Mouse (Mus musculus) activated CD4-positive, CD25-positive, alpha-beta regulatory T cell (primary cell): ENCODE data around the gene Tmem101. TPM values are rescaled to one million over a fixed set of nuclear protein-coding genes. Genes with fewer than 3 reads are reported as not detected.

Source experiments
- polyA plus RNA-seq, 2 experiments: library from polyadenylated mRNA; unstranded; fragments of 100-300 nt; shearing (Covaris generic); gene quantifications; one replicate each; pipeline ENCODE4 v1.2.1; 2017

Tmem101 gene
- 10 to 100 TPM in 1 of 2 experiments, 1 to 10 TPM in 1; 4.9 to 10.4 TPM for polyA plus RNA-seq

GRCm38 (mm10) chr11:102156039-102156785, at the start of gene Tmem101:
TSS of gene Tmem101 (minus strand) at chr11:102156404.

DNA sequence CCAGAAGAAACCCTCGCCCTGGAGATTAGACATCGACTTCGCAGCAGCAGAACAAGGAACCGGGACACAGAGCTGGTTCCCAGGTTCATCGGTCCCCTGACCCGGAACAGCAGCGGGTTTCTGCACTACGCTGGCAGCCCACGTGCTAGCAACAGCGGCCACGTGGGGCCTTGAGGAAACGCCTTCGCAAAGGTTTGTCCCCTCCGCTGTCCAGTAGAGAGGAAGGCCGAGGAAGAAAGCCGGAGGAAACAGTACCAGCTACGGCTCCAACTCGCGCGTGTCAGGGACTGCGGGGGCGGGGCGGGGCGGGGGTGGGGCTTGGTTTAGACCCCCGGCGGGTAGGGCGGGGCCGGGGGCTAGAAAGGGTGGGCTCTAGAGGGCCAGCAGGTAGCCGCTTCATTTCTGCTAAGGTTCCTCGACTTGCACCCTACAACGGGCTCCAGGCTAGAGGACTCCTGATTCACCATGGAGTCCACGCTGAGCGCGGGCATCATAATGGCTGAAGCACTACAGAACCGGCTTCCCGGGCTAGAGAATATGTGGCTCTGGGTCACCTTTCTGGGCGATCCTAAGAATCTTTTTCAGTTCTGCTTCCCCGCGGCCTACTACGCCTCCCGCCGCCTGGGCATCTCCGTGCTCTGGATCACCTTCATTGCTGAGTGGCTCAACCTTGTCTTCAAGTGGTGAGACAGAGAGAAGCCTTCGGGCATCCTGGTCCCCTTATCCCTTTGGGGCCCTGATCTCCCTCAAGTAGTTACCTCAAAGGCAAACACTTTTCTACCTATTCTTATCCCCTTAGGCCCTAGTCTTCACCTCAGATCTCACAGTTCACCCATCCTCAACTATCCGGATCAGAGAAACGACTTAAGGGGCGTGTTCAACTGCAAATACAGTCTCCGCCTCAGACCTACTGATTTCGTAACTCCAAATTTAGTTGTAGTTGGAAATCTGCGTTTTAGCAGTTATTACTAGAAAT, 33.5 kb upstream of the Tmem101 start, which contains the start of gene G6pc3:
Gene G6pc3 (plus strand): TSS at position 160 of the 976 bp plus-strand sequence.

GRCm38 (mm10) chr11:102184646-102185495, 28.7 kb upstream of the Tmem101 start, which contains the start of gene Lsm12:
TSS of gene Lsm12 (minus strand) at chr11:102185296.

DNA sequence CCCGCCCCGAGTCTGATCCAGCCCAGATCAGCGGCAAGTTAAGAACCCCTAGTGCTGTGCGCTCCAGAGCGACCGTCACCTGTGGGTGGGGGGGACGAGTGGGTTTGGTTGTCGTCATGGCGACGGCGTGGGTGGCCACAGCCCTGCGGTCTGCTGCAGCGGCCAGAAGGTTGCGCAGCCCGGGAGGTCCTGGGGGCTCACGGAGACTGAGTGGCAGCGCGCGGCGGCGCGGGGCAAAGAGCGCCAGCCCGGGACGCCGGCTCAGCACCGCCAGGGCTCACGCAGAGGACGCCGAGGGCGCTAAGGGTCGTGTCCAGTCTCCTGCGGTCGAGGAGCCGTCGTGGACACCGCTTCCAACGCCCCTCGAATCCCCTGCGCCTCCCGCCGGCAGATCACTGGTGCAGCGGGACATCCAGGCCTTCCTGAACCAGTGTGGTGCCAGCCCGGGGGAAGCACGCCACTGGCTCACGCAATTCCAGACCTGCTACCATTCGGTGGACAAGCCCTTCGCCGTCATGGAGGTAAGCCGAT, 10.7 kb downstream of the Tmem101 start, which contains the start of gene Nags:
Gene Nags (plus strand): TSS at position 43 of the 531 bp plus-strand sequence.

GRCm38 (mm10) chr11:102107732-102108131, 48.5 kb downstream of the Tmem101 start, which contains the start of gene Pyy:
TSS of gene Pyy (minus strand) at chr11:102107832.

Other genes with a start within 250 kb of the Tmem101 start
- not detected for gene Sost, start 189.4 kb downstream of the Tmem101 start, polyA plus RNA-seq
- gene Cfap97d1, start 172.1 kb downstream of the Tmem101 start, polyA plus RNA-seq, result not detected
- 1 to 10 TPM in 1 of 2 experiments, under 1 TPM in 1; 0.77 to 1.6 TPM for gene Dusp3, start 169.4 kb downstream of the Tmem101 start, polyA plus RNA-seq
- gene Mpp3, start 127.9 kb downstream of the Tmem101 start, polyA plus RNA-seq, result under 1 TPM; 0.06 to 0.15 TPM
- under 1 TPM in 1 of 2 experiments, not detected in 1; 0.21 TPM for gene Cd300lg, start 114.9 kb downstream of the Tmem101 start, polyA plus RNA-seq
- gene Mpp2, start 67.9 kb downstream of the Tmem101 start, polyA plus RNA-seq, result 1 to 10 TPM; 1.5 to 3.2 TPM
- gene Ppy, start 55.1 kb downstream of the Tmem101 start, polyA plus RNA-seq, result not detected
- not detected for gene Pyy, start 48.6 kb downstream of the Tmem101 start, polyA plus RNA-seq
- under 1 TPM in 1 of 2 experiments, not detected in 1; 0.14 TPM for gene Nags, start 10.9 kb downstream of the Tmem101 start, polyA plus RNA-seq
- 10 to 100 TPM; 71.5 to 99.9 TPM for gene Lsm12, start 28.9 kb upstream of the Tmem101 start, polyA plus RNA-seq
- gene G6pc3, start 33.2 kb upstream of the Tmem101 start, polyA plus RNA-seq, result 10 to 100 TPM; 23.4 to 38.3 TPM
- 10 to 100 TPM; 23.2 to 25.0 TPM for gene Hdac5, start 73.8 kb upstream of the Tmem101 start, polyA plus RNA-seq
- gene BC030867, start 92.5 kb upstream of the Tmem101 start, polyA plus RNA-seq, result 1 to 10 TPM; 1.3 to 2.5 TPM
- gene Asb16, start 112.3 kb upstream of the Tmem101 start, polyA plus RNA-seq, result not detected
- gene Tmub2, start 128.5 kb upstream of the Tmem101 start, polyA plus RNA-seq, result 10 to 100 TPM; 53.2 to 53.9 TPM
- 10 to 100 TPM; 18.9 to 21.8 TPM for gene Atxn7l3, start 140.2 kb upstream of the Tmem101 start, polyA plus RNA-seq
- 100 to 1,000 TPM; 104 to 123 TPM for gene Ubtf, start 163.3 kb upstream of the Tmem101 start, polyA plus RNA-seq
- 1 to 10 TPM; 3.0 to 3.3 TPM for gene Slc4a1, start 209.8 kb upstream of the Tmem101 start, polyA plus RNA-seq
- gene Rundc3a, start 237.0 kb upstream of the Tmem101 start, polyA plus RNA-seq, result 10 to 100 TPM; 25.8 to 29.9 TPM